Mouse (Mus musculus): ENCODE measurements at regions not wholly inside any gene's neighbourhood (a gene's known extent, or its start where the extent isn't known, plus 50 kb on each side); places are given as distances from the start of the nearest gene placed in this dataset.

GRCm38 (mm10) chr9:95331275-95331674 is 75.2 kb downstream of the Chst2 start:
- Histone ChIP-seq H3K9me3 (replicated peaks; ENCODE audit: control insufficient read depth, low read length) (no peaks in the 10 kb centered on the region), H3K9ac (ENCODE audit: low read length) (no peak overlapping the region), H3K27me3 (ENCODE audit: control insufficient read depth, insufficient read depth, low read length) (no peaks in the 10 kb centered on the region), H3K36me3 (ENCODE audit: control insufficient read depth, insufficient read depth) (no peaks in the 10 kb centered on the region), H3K4me1 (ENCODE audit: control insufficient read depth, insufficient read depth, low read length) (0 out of 2 replicates have a peak, but pooled peaks cover 2% of the 10 kb centered on the region), H3K4me3 (ENCODE audit: low read length) (no peak overlapping the region), H3K4me2 (ENCODE audit: low read depth, low read length) (no peak overlapping the region), H3K27ac (ENCODE audit: low read length) (no peak overlapping the region)
- no peak for ATAC-seq (replicated peaks; ENCODE audit: extremely low read depth, insufficient read depth, low FRiP score)
- 67% methylated on average over 2 of the region's 2 CpGs for WGBS

GRCm38 (mm10) chr9:95330097-95330496 is 76.4 kb downstream of the Chst2 start:
- Histone ChIP-seq H3K4me2 (ENCODE audit: low read depth, low read length) (no peak overlapping the region), H3K27me3 (ENCODE audit: control insufficient read depth, insufficient read depth, low read length) (no peaks in the 10 kb centered on the region), H3K9me3 (replicated peaks; ENCODE audit: control insufficient read depth, low read length) (no peaks in the 10 kb centered on the region), H3K4me3 (ENCODE audit: low read length) (no peak overlapping the region), H3K36me3 (ENCODE audit: control insufficient read depth, insufficient read depth) (no peaks in the 10 kb centered on the region), H3K27ac (ENCODE audit: low read length) (no peak overlapping the region), H3K4me1 (ENCODE audit: control insufficient read depth, insufficient read depth, low read length) (0 out of 2 replicates have a peak, but pooled peaks cover 2% of the 10 kb centered on the region), H3K9ac (ENCODE audit: low read length) (no peak overlapping the region)
- ATAC-seq (replicated peaks; ENCODE audit: extremely low read depth, insufficient read depth, low FRiP score), result no peak
- WGBS, result 74% methylated on average over 7 of the region's 7 CpGs

GRCm38 (mm10) chr9:95329053-95329430 is 77.5 kb downstream of the Chst2 start:
- WGBS, result 51% methylated on average over 9 of the region's 9 CpGs
- Histone ChIP-seq H3K36me3 (ENCODE audit: control insufficient read depth, insufficient read depth) (no peaks in the 10 kb centered on the region), H3K27ac (ENCODE audit: low read length) (no peak overlapping the region), H3K4me1 (ENCODE audit: control insufficient read depth, insufficient read depth, low read length) (0 out of 2 replicates have a peak, but pooled peaks cover 2% of the 10 kb centered on the region), H3K4me2 (ENCODE audit: low read depth, low read length) (no peak overlapping the region), H3K9ac (ENCODE audit: low read length) (no peak overlapping the region), H3K27me3 (ENCODE audit: control insufficient read depth, insufficient read depth, low read length) (no peaks in the 10 kb centered on the region), H3K4me3 (ENCODE audit: low read length) (no peak overlapping the region), H3K9me3 (replicated peaks; ENCODE audit: control insufficient read depth, low read length) (no peaks in the 10 kb centered on the region)
- ATAC-seq (replicated peaks; ENCODE audit: extremely low read depth, insufficient read depth, low FRiP score), result no peak

GRCm38 (mm10) chr9:95328261-95329052 is 78.1 kb downstream of the Chst2 start:
- no peaks in the 10 kb centered on the region for H3K27me3 ChIP-seq (ENCODE audit: control insufficient read depth, insufficient read depth, low read length)
- H3K36me3 ChIP-seq (ENCODE audit: control insufficient read depth, insufficient read depth), result no peaks in the 10 kb centered on the region
- H3K4me3 ChIP-seq (ENCODE audit: low read length), result no peak overlapping the region
- H3K9me3 ChIP-seq (replicated peaks; ENCODE audit: control insufficient read depth, low read length), result no peaks in the 10 kb centered on the region
- H3K4me1 ChIP-seq (ENCODE audit: control insufficient read depth, insufficient read depth, low read length), result 0 out of 2 replicates have a peak, but pooled peaks cover 2% of the 10 kb centered on the region
- no peak overlapping the region for H3K27ac ChIP-seq (ENCODE audit: low read length)
- 0 out of 2 replicates have a peak, but pooled peaks have one; percentile 32 for ATAC-seq (replicated peaks; ENCODE audit: extremely low read depth, insufficient read depth, low FRiP score)
- no peak overlapping the region for H3K9ac ChIP-seq (ENCODE audit: low read length)
- H3K4me2 ChIP-seq (ENCODE audit: low read depth, low read length), result peak overlapping the region; percentile 23; the same call in 1 of the 2 replicates
- 62% methylated on average over 11 of the region's 15 CpGs for WGBS

GRCm38 (mm10) chr9:95327771-95328170 is 78.8 kb downstream of the Chst2 start:
- H3K4me3 ChIP-seq (ENCODE audit: low read length), result no peak overlapping the region
- H3K9ac ChIP-seq (ENCODE audit: low read length), result no peak overlapping the region
- no peaks in the 10 kb centered on the region for H3K9me3 ChIP-seq (replicated peaks; ENCODE audit: control insufficient read depth, low read length)
- WGBS, result 51% methylated on average over 3 of the region's 3 CpGs
- ATAC-seq (replicated peaks; ENCODE audit: extremely low read depth, insufficient read depth, low FRiP score), result no peak; the same call in 1 of the 2 replicates
- H3K27me3 ChIP-seq (ENCODE audit: control insufficient read depth, insufficient read depth, low read length), result no peaks in the 10 kb centered on the region
- H3K36me3 ChIP-seq (ENCODE audit: control insufficient read depth, insufficient read depth), result no peaks in the 10 kb centered on the region
- H3K4me1 ChIP-seq (ENCODE audit: control insufficient read depth, insufficient read depth, low read length), result 0 out of 2 replicates have a peak, but pooled peaks cover 2% of the 10 kb centered on the region
- no peak overlapping the region for H3K4me2 ChIP-seq (ENCODE audit: low read depth, low read length)
- H3K27ac ChIP-seq (ENCODE audit: low read length), result no peak overlapping the region

GRCm38 (mm10) chr9:95323622-95324021 is 82.9 kb downstream of the Chst2 start:
- H3K4me3 ChIP-seq (ENCODE audit: low read length), result no peak overlapping the region
- H3K4me1 ChIP-seq (ENCODE audit: control insufficient read depth, insufficient read depth, low read length), result 0 out of 2 replicates have a peak, but pooled peaks cover 2% of the 10 kb centered on the region
- no peaks in the 10 kb centered on the region for H3K36me3 ChIP-seq (ENCODE audit: control insufficient read depth, insufficient read depth)
- H3K27ac ChIP-seq (ENCODE audit: low read length), result no peak overlapping the region
- no peak overlapping the region for H3K9ac ChIP-seq (ENCODE audit: low read length)
- H3K4me2 ChIP-seq (ENCODE audit: low read depth, low read length), result no peak overlapping the region
- no peaks in the 10 kb centered on the region for H3K9me3 ChIP-seq (replicated peaks; ENCODE audit: control insufficient read depth, low read length)
- ATAC-seq (replicated peaks; ENCODE audit: extremely low read depth, insufficient read depth, low FRiP score), result no peak
- WGBS, result 61% methylated on average over 7 of the region's 7 CpGs
- H3K27me3 ChIP-seq (ENCODE audit: control insufficient read depth, insufficient read depth, low read length), result no peaks in the 10 kb centered on the region

GRCm38 (mm10) chr9:95322893-95323292 is 83.6 kb downstream of the Chst2 start:
- H3K4me3 ChIP-seq (ENCODE audit: low read length), result no peak overlapping the region
- no peak for ATAC-seq (replicated peaks; ENCODE audit: extremely low read depth, insufficient read depth, low FRiP score)
- 79% methylated on average over 5 of the region's 5 CpGs for WGBS

GRCm38 (mm10) chr9:95322031-95322430 is 84.5 kb downstream of the Chst2 start:
- Histone ChIP-seq H3K4me1 (ENCODE audit: control insufficient read depth, insufficient read depth, low read length) (no peaks in the 10 kb centered on the region), H3K4me2 (ENCODE audit: low read depth, low read length) (no peak overlapping the region), H3K27me3 (ENCODE audit: control insufficient read depth, insufficient read depth, low read length) (no peaks in the 10 kb centered on the region), H3K9ac (ENCODE audit: low read length) (no peak overlapping the region), H3K36me3 (ENCODE audit: control insufficient read depth, insufficient read depth) (no peaks in the 10 kb centered on the region), H3K27ac (ENCODE audit: low read length) (no peak overlapping the region), H3K9me3 (replicated peaks; ENCODE audit: control insufficient read depth, low read length) (no peaks in the 10 kb centered on the region), H3K4me3 (ENCODE audit: low read length) (no peak overlapping the region)
- ATAC-seq (replicated peaks; ENCODE audit: extremely low read depth, insufficient read depth, low FRiP score), result no peak
- WGBS, result 78% methylated on average over 2 of the region's 2 CpGs

More at GRCm38 (mm10) chr9:95322893-95323292, 83.6 kb downstream of the Chst2 start:
- no peaks in the 10 kb centered on the region for H3K9me3 ChIP-seq (replicated peaks; ENCODE audit: control insufficient read depth, low read length)
- H3K27ac ChIP-seq (ENCODE audit: low read length), result no peak overlapping the region
- no peak overlapping the region for H3K9ac ChIP-seq (ENCODE audit: low read length)
- H3K4me1 ChIP-seq (ENCODE audit: control insufficient read depth, insufficient read depth, low read length), result no peaks in the 10 kb centered on the region
- no peak overlapping the region for H3K4me2 ChIP-seq (ENCODE audit: low read depth, low read length)
- no peaks in the 10 kb centered on the region for H3K36me3 ChIP-seq (ENCODE audit: control insufficient read depth, insufficient read depth)
- H3K27me3 ChIP-seq (ENCODE audit: control insufficient read depth, insufficient read depth, low read length), result no peaks in the 10 kb centered on the region

- no peak for ATAC-seq (replicated peaks; ENCODE audit: extremely low read depth, insufficient read depth, low FRiP score)
- no peak overlapping the region for H3K9ac ChIP-seq (ENCODE audit: low read length)
- no peaks in the 10 kb centered on the region for H3K36me3 ChIP-seq (ENCODE audit: control insufficient read depth, insufficient read depth)
- no peak overlapping the region for H3K4me3 ChIP-seq (ENCODE audit: low read length)
- no peaks in the 10 kb centered on the region for H3K4me1 ChIP-seq (ENCODE audit: control insufficient read depth, insufficient read depth, low read length)
- 76% methylated on average over 9 of the region's 9 CpGs for WGBS
- no peak overlapping the region for H3K27ac ChIP-seq (ENCODE audit: low read length)
- no peak overlapping the region for H3K4me2 ChIP-seq (ENCODE audit: low read depth, low read length)
- no peaks in the 10 kb centered on the region for H3K27me3 ChIP-seq (ENCODE audit: control insufficient read depth, insufficient read depth, low read length)
- H3K9me3 ChIP-seq (replicated peaks; ENCODE audit: control insufficient read depth, low read length), result no peaks in the 10 kb centered on the region
These were observed 87.6 kb downstream of the Chst2 start for GRCm38 (mm10) chr9:95318926-95319325.

All from heart, embryonic 16.5 days (tissue).